Mouse (Mus musculus): ENCODE measurements at regions not wholly inside any gene's neighbourhood (a gene's known extent, or its start where the extent isn't known, plus 50 kb on each side); places are given as distances from the start of the nearest gene placed in this dataset.

DNA sequence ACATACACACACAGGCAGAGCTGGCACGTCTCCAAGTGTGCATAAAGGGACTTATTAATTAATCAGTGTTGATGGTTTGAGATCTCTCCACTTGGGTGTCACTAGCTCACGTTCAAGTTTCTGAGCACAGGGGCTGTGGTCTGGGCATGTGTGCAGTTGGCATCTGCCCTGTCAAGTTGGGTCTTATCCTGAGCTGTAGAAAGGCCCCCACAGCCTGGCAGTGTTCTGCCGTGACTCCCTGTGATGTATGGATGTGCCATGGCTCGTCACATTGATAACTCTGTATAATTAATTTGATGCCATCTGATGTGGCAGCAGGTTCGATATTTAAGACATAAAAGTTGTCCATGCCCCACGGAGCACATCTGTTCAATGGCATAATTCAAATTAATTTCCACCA lies 114.1 kb downstream of the Ackr3 start:
- TF ChIP-seq CTCF (IDR thresholded peaks at IDR 0.05; ENCODE audit: control insufficient read depth, insufficient read depth, low read length) (no peak), POLR2A (IDR thresholded peaks at IDR 0.05; ENCODE audit: borderline replicate concordance, control insufficient read depth, low read depth, low read length) (no peak)
